Mouse (Mus musculus): ENCODE results near the gene Klhdc9. TPM values are rescaled to one million over a fixed set of nuclear protein-coding genes. Genes with fewer than 3 reads are reported as not detected.

The Klhdc9 gene
- polyA plus RNA-seq, 1 experiment from 2014 or later, result 1.5 TPM

- H3K4me2 ChIP-seq (ENCODE audit: low read length), result peak overlapping the region; percentile 95
- no peak overlapping the region for H3K27ac ChIP-seq (ENCODE audit: low read depth)
- H3K27me3 ChIP-seq (replicated peaks; ENCODE audit: control insufficient read depth, insufficient read depth, low read length), result no peaks in the 10 kb centered on the region
- 1% methylated on average over 14 of the region's 14 CpGs for WGBS
- no peak for DNase-seq (ENCODE audit: low spot score)
- peaks cover 29% of the 10 kb centered on the region for H3K36me3 ChIP-seq (ENCODE audit: control insufficient read depth, insufficient read depth, low read length)
- peaks cover 11% of the 10 kb centered on the region for H3K4me1 ChIP-seq (replicated peaks; ENCODE audit: control insufficient read depth, insufficient read depth, low read length)
- H3K4me3 ChIP-seq (ENCODE audit: low read depth, low read length), result peak overlapping the region; percentile 85
- no peak; the same call in 1 of the 2 replicates for ATAC-seq (replicated peaks; ENCODE audit: low FRiP score, low TSS enrichment, low read depth)
- H3K9ac ChIP-seq (ENCODE audit: low read length), result peak overlapping the region; percentile 82
- no peaks in the 10 kb centered on the region for H3K9me3 ChIP-seq (ENCODE audit: control insufficient read depth, low read length)
Measured at GRCm38 (mm10) chr1:171346095-171346450, 14.5 kb downstream of the Klhdc9 start.

- H3K27ac ChIP-seq (ENCODE audit: low read depth), result peak within 1 kb of the TSS; percentile 57
- peak within 1 kb of the TSS; percentile 95 for H3K4me2 ChIP-seq (ENCODE audit: low read length)
- H3K9me3 ChIP-seq (ENCODE audit: control insufficient read depth, low read length), result no peaks in the 10 kb centered on the region
- peak within 1 kb of the TSS; percentile 85 for H3K4me3 ChIP-seq (ENCODE audit: low read depth, low read length)
- H3K27me3 ChIP-seq (replicated peaks; ENCODE audit: control insufficient read depth, insufficient read depth, low read length), result no peaks in the 10 kb centered on the region
- ATAC-seq (replicated peaks; ENCODE audit: low FRiP score, low TSS enrichment, low read depth) (peak; percentile 88), DNase-seq (ENCODE audit: low spot score) (peak; percentile 95)
- H3K36me3 ChIP-seq (ENCODE audit: control insufficient read depth, insufficient read depth, low read length), result peaks cover 35% of the 10 kb centered on the region
- peak within 1 kb of the TSS; percentile 82 for H3K9ac ChIP-seq (ENCODE audit: low read length)
- peaks cover 11% of the 10 kb centered on the region for H3K4me1 ChIP-seq (replicated peaks; ENCODE audit: control insufficient read depth, insufficient read depth, low read length)
- WGBS, result 1% methylated on average over 53 of the region's 53 CpGs
Measured at GRCm38 (mm10) chr1:171345225-171346094, 15.1 kb downstream of the Klhdc9 start, which contains the start of the genes Nit1 and Pfdn2. Nit1 (minus strand) TSS chr1:171345646. Pfdn2 (plus strand) TSS chr1:171345670.

GRCm38 (mm10) chr1:171344715-171345114, 15.9 kb downstream of the Klhdc9 start:
- no peak for ATAC-seq (replicated peaks; ENCODE audit: low FRiP score, low TSS enrichment, low read depth)
- DNase-seq (ENCODE audit: low spot score), result no peak
- peak overlapping the region; percentile 82 for H3K9ac ChIP-seq (ENCODE audit: low read length)
- H3K4me2 ChIP-seq (ENCODE audit: low read length), result peak overlapping the region; percentile 95
- H3K27me3 ChIP-seq (replicated peaks; ENCODE audit: control insufficient read depth, insufficient read depth, low read length), result no peaks in the 10 kb centered on the region
- peaks cover 43% of the 10 kb centered on the region for H3K36me3 ChIP-seq (ENCODE audit: control insufficient read depth, insufficient read depth, low read length)
- peak overlapping the region; percentile 85 for H3K4me3 ChIP-seq (ENCODE audit: low read depth, low read length)
- WGBS, result 74% methylated on average over 9 of the region's 9 CpGs
- no peak overlapping the region; the same call in 1 of the 2 replicates for H3K27ac ChIP-seq (ENCODE audit: low read depth)
- no peaks in the 10 kb centered on the region for H3K9me3 ChIP-seq (ENCODE audit: control insufficient read depth, low read length)
- peaks cover 11% of the 10 kb centered on the region for H3K4me1 ChIP-seq (replicated peaks; ENCODE audit: control insufficient read depth, insufficient read depth, low read length)

- Histone ChIP-seq H3K27ac (ENCODE audit: low read depth) (no peak overlapping the region), H3K9me3 (ENCODE audit: control insufficient read depth, low read length) (no peaks in the 10 kb centered on the region), H3K4me1 (replicated peaks; ENCODE audit: control insufficient read depth, insufficient read depth, low read length) (peaks cover 11% of the 10 kb centered on the region), H3K27me3 (replicated peaks; ENCODE audit: control insufficient read depth, insufficient read depth, low read length) (no peaks in the 10 kb centered on the region), H3K4me3 (ENCODE audit: low read depth, low read length) (no peak overlapping the region), H3K36me3 (ENCODE audit: control insufficient read depth, insufficient read depth, low read length) (peaks cover 49% of the 10 kb centered on the region), H3K9ac (ENCODE audit: low read length) (no peak overlapping the region), H3K4me2 (ENCODE audit: low read length) (peak overlapping the region; percentile 95)
- WGBS, result 81% methylated on average over 9 of the region's 9 CpGs
- ATAC-seq (replicated peaks; ENCODE audit: low FRiP score, low TSS enrichment, low read depth) (no peak), DNase-seq (ENCODE audit: low spot score) (no peak)
Measured at GRCm38 (mm10) chr1:171343922-171344677, 16.5 kb downstream of the Klhdc9 start.

- DNase-seq (ENCODE audit: low spot score) (no peak), ATAC-seq (replicated peaks; ENCODE audit: low FRiP score, low TSS enrichment, low read depth) (no peak)
- Histone ChIP-seq H3K4me2 (ENCODE audit: low read length) (no peak overlapping the region), H3K9me3 (ENCODE audit: control insufficient read depth, low read length) (no peaks in the 10 kb centered on the region), H3K27me3 (replicated peaks; ENCODE audit: control insufficient read depth, insufficient read depth, low read length) (no peaks in the 10 kb centered on the region), H3K27ac (ENCODE audit: low read depth) (no peak overlapping the region), H3K4me1 (replicated peaks; ENCODE audit: control insufficient read depth, insufficient read depth, low read length) (peaks cover 11% of the 10 kb centered on the region), H3K4me3 (ENCODE audit: low read depth, low read length) (no peak overlapping the region), H3K9ac (ENCODE audit: low read length) (no peak overlapping the region), H3K36me3 (ENCODE audit: control insufficient read depth, insufficient read depth, low read length) (peaks cover 64% of the 10 kb centered on the region)
- WGBS, result 91% methylated on average over 16 of the region's 16 CpGs
Measured at GRCm38 (mm10) chr1:171342262-171343207, 18.1 kb downstream of the Klhdc9 start.

GRCm38 (mm10) chr1:171330216-171330560, 30.4 kb downstream of the Klhdc9 start:
- Histone ChIP-seq H3K9ac (ENCODE audit: low read length) (peak overlapping the region; percentile 93), H3K4me2 (ENCODE audit: low read length) (peak overlapping the region; percentile 89), H3K4me3 (ENCODE audit: low read depth, low read length) (peak overlapping the region; percentile 76), H3K4me1 (replicated peaks; ENCODE audit: control insufficient read depth, insufficient read depth, low read length) (peaks cover 19% of the 10 kb centered on the region; the same call in 1 of the 2 replicates), H3K36me3 (ENCODE audit: control insufficient read depth, insufficient read depth, low read length) (peaks cover 17% of the 10 kb centered on the region), H3K27ac (ENCODE audit: low read depth) (peak overlapping the region; percentile 99), H3K9me3 (ENCODE audit: control insufficient read depth, low read length) (no peaks in the 10 kb centered on the region), H3K27me3 (replicated peaks; ENCODE audit: control insufficient read depth, insufficient read depth, low read length) (no peaks in the 10 kb centered on the region)
- ATAC-seq (replicated peaks; ENCODE audit: low FRiP score, low TSS enrichment, low read depth), result no peak
- 0% methylated on average over 4 of the region's 4 CpGs for WGBS
- DNase-seq (ENCODE audit: low spot score), result no peak

- Histone ChIP-seq H3K4me2 (ENCODE audit: low read length) (peak overlapping the region; percentile 89), H3K4me3 (ENCODE audit: low read depth, low read length) (peak overlapping the region; percentile 76), H3K4me1 (replicated peaks; ENCODE audit: control insufficient read depth, insufficient read depth, low read length) (peaks cover 19% of the 10 kb centered on the region; the same call in 1 of the 2 replicates), H3K36me3 (ENCODE audit: control insufficient read depth, insufficient read depth, low read length) (peaks cover 13% of the 10 kb centered on the region), H3K27ac (ENCODE audit: low read depth) (peak overlapping the region; percentile 99), H3K9me3 (ENCODE audit: control insufficient read depth, low read length) (no peaks in the 10 kb centered on the region), H3K27me3 (replicated peaks; ENCODE audit: control insufficient read depth, insufficient read depth, low read length) (no peaks in the 10 kb centered on the region), H3K9ac (ENCODE audit: low read length) (peak overlapping the region; percentile 93)
- 1% methylated on average over 51 of the region's 61 CpGs for WGBS
- no peak for DNase-seq (ENCODE audit: low spot score)
- peak; percentile 92 for ATAC-seq (replicated peaks; ENCODE audit: low FRiP score, low TSS enrichment, low read depth)
Measured at GRCm38 (mm10) chr1:171329433-171330215, 31.0 kb downstream of the Klhdc9 start.
